Comparison of ENCODE assay signal across 8 mouse cellular contexts in the genomic region with DNA sequence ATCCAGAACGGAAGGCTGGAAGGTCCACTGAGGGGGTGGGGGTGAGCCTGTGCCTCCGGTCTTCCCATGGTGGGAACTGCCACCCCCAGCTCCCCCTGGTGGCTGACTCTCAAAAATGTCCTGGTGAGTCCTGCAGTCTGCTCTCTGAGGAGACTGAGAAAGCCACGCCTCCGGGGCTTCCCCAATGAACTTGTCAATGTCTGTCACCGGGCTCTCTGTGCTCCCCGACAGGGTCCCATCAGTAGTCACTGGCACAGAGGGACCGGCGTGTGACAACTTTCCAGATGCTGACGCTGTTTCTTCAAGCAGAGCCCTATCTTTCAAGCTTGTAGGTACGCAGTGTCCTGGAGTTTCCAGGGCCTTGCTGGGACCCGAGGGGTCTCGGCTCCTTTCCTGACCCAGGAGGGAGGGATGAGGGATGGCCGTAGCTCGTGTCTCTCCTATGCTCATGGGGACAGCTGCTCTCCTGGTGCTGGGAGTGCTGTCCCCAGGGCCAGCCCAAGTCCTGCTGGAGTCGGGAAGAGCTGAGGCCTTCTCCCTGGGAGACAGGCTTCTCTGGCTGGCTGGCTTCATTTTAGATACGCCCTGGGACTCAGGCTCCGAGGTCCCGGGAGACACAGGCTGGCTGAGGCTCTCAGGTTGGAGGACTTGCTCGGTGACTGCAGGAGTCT. TPM values are rescaled to one million over a fixed set of nuclear protein-coding genes. Genes with fewer than 3 reads are reported as not detected.
DNase-seq lines count a peak whose midpoint lies in the region; ATAC-seq and TF ChIP-seq lines count a peak whose summit lies in the region.

No protein-coding gene starts in this region.

- peak; percentile 71 for ATAC-seq in megakaryocyte progenitor cell, adult 5-6 weeks (replicated peaks; ENCODE audit: poor library complexity)

- TF ChIP-seq CTCF in cortical plate, adult 2 months (IDR thresholded peaks at IDR 0.05; ENCODE audit: extremely low read depth, insufficient read depth, low read length): peak; percentile 53

- peak; percentile 37 for DNase-seq in adipocyte (ENCODE audit: low spot score)
- DNase-seq in gastrocnemius, adult 8-10 months (ENCODE audit: low spot score in 2 of 2): peak; percentile 65 to 75
- peak; percentile 57 for DNase-seq in hindlimb bud, embryonic 11.5 days (ENCODE audit: extremely low spot score, low read depth, low spot score)
- DNase-seq in left cerebral cortex, postnatal 10 days (ENCODE audit: extremely low spot score in 1 of 2, low spot score in 2 of 2): peak; percentile 67 to 93
- peak; percentile 75 for DNase-seq in right cerebral cortex, postnatal 14 days
- DNase-seq in urinary bladder, postnatal 4 days (ENCODE audit: low spot score in 2 of 2): peak; percentile 83 to 89

- intact Hi-C loops in left cerebral cortex, postnatal 10 days (cut with DNase I): no loop called here

- no peak overlapping the region; the same call in 1 of the 2 replicates for H3K4me3 ChIP-seq in cortical plate, adult 2 months (ENCODE audit: insufficient read depth, low read length)

- TF ChIP-seq POLR2A in cortical plate, adult 2 months (IDR thresholded peaks at IDR 0.05; ENCODE audit: extremely low read depth, insufficient read depth, low read length): no peak

- no peaks in the 10 kb centered on the region for H3K4me1 ChIP-seq in cortical plate, adult 2 months (ENCODE audit: control insufficient read depth, insufficient read depth, low read length)

- H3K27ac ChIP-seq in cortical plate, adult 2 months (ENCODE audit: insufficient read depth, low read length): no peak overlapping the region

RNA-seq across cellular contexts. Expression of gene 1810049J17Rik, which starts 54.1 kb away (rescaled TPM):
- polyA plus RNA-seq in cortical plate, adult 2 months (2012; rRNA removed): not detected in 2 replicates
- total RNA-seq in gastrocnemius, adult 8-10 months (2022): under 1 TPM in 1 of 4 experiments, not detected in 3; 0.72 TPM
- under 1 TPM in 1 of 2 experiments, not detected in 1; 0.86 TPM for total RNA-seq in left cerebral cortex, postnatal 10 days (2021)
- total RNA-seq in megakaryocyte progenitor cell, adult 5-6 weeks (2015): not detected in 2 replicates
- 0.58 TPM in 1 of 2 replicates, not detected in the other for total RNA-seq in megakaryocyte progenitor cell, adult 5-6 weeks (2017)

RNA-seq across cellular contexts. Expression of gene Golph3, which starts 54.5 kb away (rescaled TPM):
- 78.3 and 81.6 TPM in 2 replicates for polyA plus RNA-seq in cortical plate, adult 2 months (2012; rRNA removed)
- 10 to 100 TPM; 66.2 to 86.7 (median 75.1) TPM for total RNA-seq in gastrocnemius, adult 8-10 months (2022)
- 10 to 100 TPM; 86.6 to 88.9 TPM for total RNA-seq in left cerebral cortex, postnatal 10 days (2021)
- total RNA-seq in megakaryocyte progenitor cell, adult 5-6 weeks (2015): 110 and 118 TPM in 2 replicates
- total RNA-seq in megakaryocyte progenitor cell, adult 5-6 weeks (2017): 86.6 and 94.4 TPM in 2 replicates
